Mouse (Mus musculus) B cell, adult 2 months (primary cell): ENCODE measurements around the gene Zfp59.

ENCODE experiments used
- DNase-seq, 2 experiments: peaks; one replicate each; pipeline ENCODE4 v3.0.0; 2022

Gene Zfp59

DNA sequence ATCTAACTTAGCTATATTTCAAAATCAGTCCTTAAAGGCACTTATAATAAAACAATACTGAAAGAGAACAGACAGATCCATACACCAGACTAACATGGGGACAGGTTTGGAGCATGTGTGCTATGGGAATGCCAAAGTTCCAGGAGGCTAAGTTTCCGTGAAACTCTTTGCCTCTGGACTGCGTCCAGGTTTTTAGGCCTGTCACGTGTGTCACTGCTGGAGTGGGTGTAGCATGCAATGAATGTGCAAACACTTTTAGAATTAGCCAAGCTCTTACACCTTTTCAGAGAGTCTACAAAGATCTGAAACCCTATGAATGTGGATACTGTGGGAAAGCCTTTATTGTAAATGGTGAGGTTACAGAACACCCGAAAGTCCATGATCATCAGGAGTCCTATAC is 43.3 kb downstream of the Zfp59 start:
- no peak for DNase-seq

DNA sequence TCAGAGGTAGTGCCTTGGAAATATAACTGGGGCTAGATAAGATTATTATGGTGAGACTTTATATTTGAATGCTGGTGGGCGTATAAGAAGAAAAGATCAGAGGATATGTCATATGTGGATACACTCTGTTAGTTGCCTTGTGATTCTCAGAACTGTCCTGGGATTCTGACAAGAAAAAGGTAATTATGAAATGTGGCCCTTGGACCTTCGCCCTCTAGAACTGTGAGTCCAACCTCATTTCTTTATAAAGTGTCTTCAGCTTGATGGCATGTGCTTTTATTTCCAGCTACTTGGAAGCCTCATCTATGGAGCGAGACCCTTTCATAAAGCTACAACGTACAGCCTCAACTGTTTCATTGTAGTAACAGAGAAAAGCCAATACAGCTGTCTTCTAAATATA is 62.2 kb downstream of the Zfp59 start:
- no peak for DNase-seq

DNA sequence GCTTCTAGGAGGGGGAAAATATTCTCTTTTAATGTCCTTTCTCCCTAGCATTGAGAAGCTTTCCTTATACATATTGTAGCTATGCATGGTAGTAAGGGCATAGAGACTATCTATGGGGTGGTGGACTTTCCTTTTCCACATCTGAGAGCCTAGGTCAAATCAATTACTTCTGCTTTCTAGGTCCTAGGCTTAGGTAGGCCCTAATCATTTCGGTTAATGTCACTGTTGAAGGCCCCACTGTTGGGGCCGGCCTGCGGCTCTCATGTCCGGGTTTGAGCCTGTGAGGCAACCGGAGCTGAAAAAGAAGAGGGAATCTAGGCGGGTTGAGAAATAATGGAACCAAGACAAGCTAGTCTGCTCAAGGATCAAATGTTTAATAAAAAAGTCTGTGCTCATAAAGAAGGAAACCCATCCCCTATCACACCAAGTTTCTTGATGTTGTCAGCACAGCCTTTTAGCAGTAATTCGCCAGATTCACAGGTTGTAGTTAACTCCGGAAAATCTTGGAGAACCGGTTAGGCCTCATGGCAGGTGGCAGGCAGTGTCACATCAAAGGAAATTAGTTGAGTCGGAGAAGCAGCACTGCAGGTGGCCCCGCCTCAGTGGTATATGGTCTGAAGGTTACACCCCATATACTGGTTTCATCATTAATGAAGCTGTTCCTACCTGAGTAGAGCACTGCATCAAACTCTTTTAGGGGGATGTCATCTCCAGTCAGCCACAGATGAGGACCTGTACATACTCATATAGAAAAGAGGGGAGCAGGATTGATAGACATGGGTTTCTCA is 66.8 kb downstream of the Zfp59 start:
- no peak for DNase-seq
